Mouse (Mus musculus) CD4-positive naive resting alpha-beta T cell, adult 76 days (primary cell): Measurements from ENCODE around the gene 4930516K23Rik. TPM values are rescaled to one million over a fixed set of nuclear protein-coding genes. Genes with fewer than 3 reads are reported as not detected.

Experiments used
- total RNA-seq: library from RNA; stranded (reverse); gene quantifications from one replicate; pipeline ENCODE4 v1.2.4, GENCODE M21; 2023

The 4930516K23Rik gene
- not detected for total RNA-seq

DNA sequence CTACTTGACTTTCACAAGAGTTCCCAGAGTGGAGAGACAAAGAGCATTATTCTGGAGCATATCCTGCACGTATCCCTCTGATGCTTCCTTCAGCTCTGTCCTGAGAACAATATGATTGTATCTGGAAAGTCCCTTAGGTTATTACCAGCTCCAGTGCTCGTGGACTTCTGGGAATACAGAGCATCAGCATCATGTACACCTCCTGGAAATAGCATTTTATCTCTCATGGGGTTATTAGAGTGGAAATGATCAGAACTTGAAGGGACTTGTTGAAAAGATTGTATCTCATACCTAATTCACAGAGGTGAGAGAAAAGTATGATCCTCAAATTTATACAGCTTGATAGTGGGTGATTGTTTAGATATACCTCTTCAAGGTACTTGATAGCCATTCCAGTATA lies at the start of gene 4930516K23Rik:
TSS of gene 4930516K23Rik (minus strand) at position 101 of the 400 bp plus-strand sequence.

DNA sequence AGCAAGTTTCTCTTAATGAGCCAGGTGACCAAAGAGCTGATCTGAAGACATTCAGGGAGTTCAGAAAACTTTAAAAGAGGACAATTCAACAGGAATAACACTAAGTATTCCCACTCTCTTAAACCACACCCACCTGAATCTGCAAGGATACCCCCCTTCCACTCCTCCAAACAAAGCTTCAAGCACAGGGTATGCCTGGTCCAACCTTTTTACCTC lies 43.4 kb upstream of the 4930516K23Rik start, which contains the start of gene Olfr646:
TSS of gene Olfr646 (plus strand) at position 117 of the 216 bp plus-strand sequence.

DNA sequence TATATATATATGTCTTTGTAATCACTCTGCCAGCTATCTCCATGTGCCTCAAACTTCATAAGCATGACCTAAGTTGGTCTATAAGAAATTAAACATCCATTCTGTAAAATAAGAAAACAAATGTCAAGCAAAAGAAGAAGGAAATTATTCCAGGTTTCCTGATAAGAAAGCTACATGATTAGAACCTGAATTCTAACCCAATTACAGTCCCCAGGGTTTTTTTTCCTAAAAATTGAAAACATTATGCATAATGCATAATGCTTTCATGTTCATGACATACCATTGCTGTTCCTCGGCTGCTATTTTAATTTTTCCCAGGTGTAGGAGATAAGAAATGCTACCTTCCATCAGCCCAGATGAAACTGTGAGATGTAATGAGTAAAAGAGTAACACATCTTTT lies 24.1 kb upstream of the 4930516K23Rik start, which contains the start of gene Olfr645:
TSS of gene Olfr645 (minus strand) at position 101 of the 400 bp plus-strand sequence.

DNA sequence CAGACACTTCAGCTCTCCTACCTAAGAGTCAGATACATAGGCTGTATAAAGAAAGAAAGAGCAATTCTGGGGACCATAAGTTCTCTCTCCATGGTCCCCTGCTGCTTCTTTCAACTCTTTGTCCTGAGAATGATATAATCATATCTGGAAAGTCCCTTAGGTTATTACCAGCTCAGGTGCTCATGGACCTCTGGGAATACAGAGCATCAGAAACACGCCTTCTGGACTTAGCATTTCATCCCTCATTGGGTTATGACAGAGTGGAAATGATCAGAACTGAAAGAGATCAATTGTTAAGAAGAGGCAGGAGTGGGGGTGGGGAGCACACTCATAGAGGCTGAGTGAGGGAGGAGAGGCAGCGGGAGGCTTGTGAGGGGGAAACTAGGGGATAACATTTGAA lies 10.5 kb upstream of the 4930516K23Rik start, which contains the start of gene Olfr644:
TSS of gene Olfr644 (minus strand) at position 101 of the 400 bp plus-strand sequence.

DNA sequence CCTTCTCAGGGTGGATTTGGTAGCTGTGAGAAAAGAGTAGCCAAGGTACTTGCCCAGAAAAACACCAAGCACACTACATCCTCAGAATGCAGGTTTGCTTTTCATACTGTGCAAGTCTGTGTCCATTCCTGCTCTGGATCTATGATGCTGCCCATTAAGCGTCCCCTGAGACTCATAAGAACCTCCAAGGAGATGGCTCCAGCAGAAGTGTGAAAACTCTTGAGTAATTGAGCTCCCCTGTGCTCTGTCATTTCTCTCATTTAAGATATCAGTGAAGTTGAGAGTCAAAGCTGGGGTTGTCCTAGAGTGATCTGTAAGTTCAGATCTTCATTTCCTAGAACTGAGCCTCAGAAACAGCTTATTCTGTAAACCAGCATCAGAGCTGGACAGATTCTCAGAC lies 8.7 kb downstream of the 4930516K23Rik start, which contains the start of gene Olfr642:
TSS of gene Olfr642 (minus strand) at position 101 of the 400 bp plus-strand sequence.

DNA sequence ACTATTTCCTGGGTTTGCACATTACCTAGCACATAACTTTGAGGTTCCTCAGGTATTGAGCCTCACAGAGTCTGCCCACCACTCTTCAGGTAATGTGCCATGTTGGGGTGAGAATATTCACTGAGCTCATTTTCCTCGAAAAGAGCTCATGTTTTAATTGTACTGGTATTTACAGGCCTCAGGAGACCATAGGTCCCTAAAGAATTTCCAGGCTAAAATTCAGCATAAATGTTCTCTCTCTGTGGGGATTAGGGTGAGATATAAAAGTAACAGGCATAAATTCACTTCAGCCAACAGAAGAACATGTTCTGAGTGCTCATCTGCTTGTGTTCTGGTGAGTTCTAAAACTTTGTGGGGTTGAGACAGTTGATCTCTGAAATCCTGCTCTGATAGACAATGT lies 26.1 kb downstream of the 4930516K23Rik start, which contains the start of gene Olfr641:
TSS of gene Olfr641 (plus strand) at position 301 of the 400 bp plus-strand sequence.

GRCm38 (mm10) chr7:104025473-104025872 lies 35.8 kb downstream of the 4930516K23Rik start, which contains the start of gene Olfr640:
Gene Olfr640, minus strand, starts transcription at chr7:104025573.

DNA sequence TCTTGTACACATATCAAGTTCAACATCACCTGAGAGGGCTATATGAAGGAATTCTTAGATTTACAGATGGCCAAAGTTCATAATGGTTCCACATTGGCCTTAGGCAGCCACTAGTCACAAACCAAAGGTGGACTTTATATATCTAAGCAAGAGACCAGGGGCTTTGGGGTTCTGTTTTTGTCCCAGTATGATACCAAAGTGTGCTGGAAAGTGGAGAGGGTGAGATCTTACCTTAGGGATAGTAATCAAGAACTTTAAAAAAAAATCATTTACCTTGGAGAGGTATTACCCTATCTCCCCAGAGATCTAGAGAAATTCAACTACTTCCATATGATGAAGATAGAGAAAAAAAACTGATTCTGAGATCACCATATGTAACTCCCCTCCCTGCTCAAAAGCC lies 44.0 kb downstream of the 4930516K23Rik start, which contains the start of gene Olfr639:
TSS of gene Olfr639 (minus strand) at position 101 of the 400 bp plus-strand sequence.

Other genes with a start within 250 kb of the 4930516K23Rik start
- 492 TPM for gene Hbb-bt, start 247.4 kb downstream of the 4930516K23Rik start, total RNA-seq
- 2,802 TPM for gene Hbb-bs, start 233.3 kb downstream of the 4930516K23Rik start, total RNA-seq
- gene Hbb-bh2, start 220.9 kb downstream of the 4930516K23Rik start, total RNA-seq: not detected
- not detected for gene Hbb-bh1, start 218.3 kb downstream of the 4930516K23Rik start, total RNA-seq
- gene Hbb-y, start 208.2 kb downstream of the 4930516K23Rik start, total RNA-seq: not detected
- gene Olfr66, start 175.2 kb downstream of the 4930516K23Rik start, total RNA-seq: not detected
- gene Olfr64, start 167.0 kb downstream of the 4930516K23Rik start, total RNA-seq: not detected
- gene Olfr65, start 158.0 kb downstream of the 4930516K23Rik start, total RNA-seq: not detected
- gene Olfr631, start 132.6 kb downstream of the 4930516K23Rik start, total RNA-seq: not detected
- not detected for gene Olfr632, start 127.1 kb downstream of the 4930516K23Rik start, total RNA-seq
- not detected for gene Olfr633, start 117.0 kb downstream of the 4930516K23Rik start, total RNA-seq
- not detected for gene Olfr635, start 90.3 kb downstream of the 4930516K23Rik start, total RNA-seq
- gene Olfr638, start 62.7 kb downstream of the 4930516K23Rik start, total RNA-seq: not detected
- not detected for gene Olfr639, start 44.1 kb downstream of the 4930516K23Rik start, total RNA-seq
- not detected for gene Olfr640, start 35.9 kb downstream of the 4930516K23Rik start, total RNA-seq
- gene Olfr641, start 26.0 kb downstream of the 4930516K23Rik start, total RNA-seq: not detected
- not detected for gene Olfr642, start 8.8 kb downstream of the 4930516K23Rik start, total RNA-seq
- gene Olfr644, start 10.4 kb upstream of the 4930516K23Rik start, total RNA-seq: not detected
- gene Olfr645, start 24.0 kb upstream of the 4930516K23Rik start, total RNA-seq: not detected
- not detected for gene Olfr646, start 43.4 kb upstream of the 4930516K23Rik start, total RNA-seq
- gene Ubqln5, start 68.4 kb upstream of the 4930516K23Rik start, total RNA-seq: not detected
- not detected for gene Olfr643, start 76.0 kb upstream of the 4930516K23Rik start, total RNA-seq
- gene Ubqln3, start 81.8 kb upstream of the 4930516K23Rik start, total RNA-seq: not detected
- not detected for gene Ubqlnl, start 89.1 kb upstream of the 4930516K23Rik start, total RNA-seq
- gene Olfm5, start 103.4 kb upstream of the 4930516K23Rik start, total RNA-seq: not detected
- gene Olfr648, start 121.9 kb upstream of the 4930516K23Rik start, total RNA-seq: not detected
- not detected for gene Olfr649, start 134.5 kb upstream of the 4930516K23Rik start, total RNA-seq
- 0.50 TPM for gene Trim6, start 157.3 kb upstream of the 4930516K23Rik start, total RNA-seq
- gene Trim34a, start 183.0 kb upstream of the 4930516K23Rik start, total RNA-seq: 26.2 TPM
- gene Trim5, start 226.6 kb upstream of the 4930516K23Rik start, total RNA-seq: 12.7 TPM